Mouse (Mus musculus) right cerebral cortex, postnatal 4 days (tissue): ENCODE results near the gene Sept9.

Experiments used
- DNase-seq: peaks from one replicate; pipeline ENCODE4 v3.0.0-alpha.2; 2022

Sept9 gene

GRCm38 (mm10) chr11:117176304-117176703 lies 23.2 kb upstream of the Sept9 start:
- DNase-seq: peak; percentile 58

- no peak for DNase-seq
Measured at GRCm38 (mm10) chr11:117176900-117177299, 22.6 kb upstream of the Sept9 start.

GRCm38 (mm10) chr11:117177303-117177979 lies 22.0 kb upstream of the Sept9 start:
- peak; percentile 94 for DNase-seq

- DNase-seq: no peak
Measured at GRCm38 (mm10) chr11:117179902-117180301, 19.6 kb upstream of the Sept9 start.

- no peak for DNase-seq
Measured at GRCm38 (mm10) chr11:117182808-117183207, 16.7 kb upstream of the Sept9 start.

- DNase-seq: no peak
Measured at GRCm38 (mm10) chr11:117183299-117183698, 16.2 kb upstream of the Sept9 start.

- DNase-seq: no peak
Measured at GRCm38 (mm10) chr11:117183841-117184240, 15.6 kb upstream of the Sept9 start.

GRCm38 (mm10) chr11:117185076-117185933 lies 14.2 kb upstream of the Sept9 start:
- no peak for DNase-seq

- DNase-seq: no peak
Measured at GRCm38 (mm10) chr11:117191524-117191923, 7.9 kb upstream of the Sept9 start.

- no peak for DNase-seq
Measured at GRCm38 (mm10) chr11:117194475-117194937, 5.0 kb upstream of the Sept9 start.

- no peak for DNase-seq
Measured at GRCm38 (mm10) chr11:117195616-117196015, 3.8 kb upstream of the Sept9 start.

GRCm38 (mm10) chr11:117196681-117197080 lies 2.8 kb upstream of the Sept9 start:
- no peak for DNase-seq

GRCm38 (mm10) chr11:117198122-117198521 lies 1.3 kb upstream of the Sept9 start:
- no peak for DNase-seq

GRCm38 (mm10) chr11:117201846-117202245 lies 2.4 kb downstream of the Sept9 start:
- no peak for DNase-seq

- no peak for DNase-seq
Measured at GRCm38 (mm10) chr11:117204606-117205005, 5.1 kb downstream of the Sept9 start.

- no peak for DNase-seq
Measured at GRCm38 (mm10) chr11:117205042-117205441, 5.6 kb downstream of the Sept9 start.

GRCm38 (mm10) chr11:117205447-117205846 lies 6.0 kb downstream of the Sept9 start:
- DNase-seq: no peak

- no peak for DNase-seq
Measured at GRCm38 (mm10) chr11:117207436-117207835, 8.0 kb downstream of the Sept9 start.

GRCm38 (mm10) chr11:117208151-117208673 lies 8.8 kb downstream of the Sept9 start:
- no peak for DNase-seq

GRCm38 (mm10) chr11:117216713-117217112 lies 17.3 kb downstream of the Sept9 start:
- no peak for DNase-seq

GRCm38 (mm10) chr11:117218070-117218469 lies 18.6 kb downstream of the Sept9 start:
- no peak for DNase-seq

- DNase-seq: no peak
Measured at GRCm38 (mm10) chr11:117218498-117218897, 19.0 kb downstream of the Sept9 start.

GRCm38 (mm10) chr11:117220777-117221176 lies 21.3 kb downstream of the Sept9 start:
- DNase-seq: no peak

- DNase-seq: no peak
Measured at GRCm38 (mm10) chr11:117221182-117221581, 21.7 kb downstream of the Sept9 start.
